Mouse (Mus musculus): ENCODE data around the gene Olfr228. TPM values are rescaled to one million over a fixed set of nuclear protein-coding genes. Genes with fewer than 3 reads are reported as not detected.
A peak's percentile ranks its signal among the peaks of the same experiment; 100 is the strongest.
"Not testable (repeated sequence)": the region's sequence is repeated elsewhere in the genome, so short reads cannot be mapped to it uniquely, and the experiment has no call there.

The Olfr228 gene
- total RNA-seq (2014; fragmentation: Nextera tagmentation) (not detected in 2 replicates), total RNA-seq (2017) (not detected in 2 replicates)

DNA sequence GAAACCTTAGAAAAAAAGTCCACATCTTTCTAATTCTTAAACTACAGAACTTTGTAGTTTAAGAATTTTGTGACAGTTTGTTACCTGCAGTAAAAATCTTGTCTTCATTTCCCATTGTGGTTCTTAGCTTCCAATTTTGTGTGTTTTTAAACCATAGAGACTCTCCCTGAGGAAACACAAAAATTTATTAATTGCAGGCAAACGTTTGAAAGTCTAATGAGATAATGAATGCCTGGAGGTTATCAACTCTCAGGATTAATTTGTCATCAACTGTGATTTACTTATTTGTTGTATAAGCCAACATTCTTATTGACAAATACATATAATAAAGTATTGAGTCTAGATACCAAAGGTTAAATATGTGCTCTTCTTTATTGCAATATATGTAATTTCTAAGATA, at the start of gene Olfr228:
Olfr228 (minus strand) TSS at position 101 of the 400 bp plus-strand sequence.
- ATAC-seq (replicated peaks; ENCODE audit: poor library complexity, severe bottlenecking), result no peak

DNA sequence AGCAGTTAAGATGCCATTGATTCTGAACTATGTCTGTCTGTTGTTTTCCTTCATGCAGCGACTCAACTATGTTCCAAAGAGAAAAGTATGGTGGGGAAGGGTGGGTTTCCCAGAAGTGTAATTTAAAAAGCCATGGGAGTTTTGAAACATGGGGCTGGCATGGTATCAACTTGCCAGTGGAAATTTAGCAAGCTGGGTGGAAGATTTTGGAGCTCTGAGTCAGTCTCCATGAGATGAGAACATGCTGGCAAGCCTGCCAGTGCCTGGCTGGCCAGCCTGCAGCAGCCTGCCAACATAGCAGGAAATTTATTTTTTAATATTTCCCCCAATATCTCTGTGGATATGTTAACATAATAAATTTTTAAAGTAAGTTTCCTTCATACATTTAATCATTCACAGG, 43.8 kb upstream of the Olfr228 start:
- no peak for ATAC-seq (replicated peaks; ENCODE audit: poor library complexity, severe bottlenecking)

DNA sequence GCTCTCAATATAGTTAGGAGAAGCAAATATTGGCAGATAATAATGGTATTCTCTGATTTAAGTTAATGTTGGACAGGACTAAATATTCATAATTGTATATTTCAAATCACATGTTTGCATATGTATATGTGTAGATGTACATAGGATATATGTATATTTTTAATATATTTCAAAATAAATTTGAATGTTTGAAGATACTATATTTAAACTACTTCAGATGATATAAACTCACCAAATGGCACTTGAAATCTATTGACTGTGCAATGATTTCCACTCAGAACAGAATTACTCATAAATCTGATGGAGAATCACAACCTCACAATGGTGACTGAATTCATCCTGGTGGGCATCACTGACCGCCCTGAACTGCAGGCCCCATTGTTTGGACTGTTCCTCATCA, 21.0 kb upstream of the Olfr228 start, which contains the start of gene Olfr1076:
Olfr1076 (plus strand) TSS at position 301 of the 400 bp plus-strand sequence.
- no peak for ATAC-seq (replicated peaks; ENCODE audit: poor library complexity, severe bottlenecking)

DNA sequence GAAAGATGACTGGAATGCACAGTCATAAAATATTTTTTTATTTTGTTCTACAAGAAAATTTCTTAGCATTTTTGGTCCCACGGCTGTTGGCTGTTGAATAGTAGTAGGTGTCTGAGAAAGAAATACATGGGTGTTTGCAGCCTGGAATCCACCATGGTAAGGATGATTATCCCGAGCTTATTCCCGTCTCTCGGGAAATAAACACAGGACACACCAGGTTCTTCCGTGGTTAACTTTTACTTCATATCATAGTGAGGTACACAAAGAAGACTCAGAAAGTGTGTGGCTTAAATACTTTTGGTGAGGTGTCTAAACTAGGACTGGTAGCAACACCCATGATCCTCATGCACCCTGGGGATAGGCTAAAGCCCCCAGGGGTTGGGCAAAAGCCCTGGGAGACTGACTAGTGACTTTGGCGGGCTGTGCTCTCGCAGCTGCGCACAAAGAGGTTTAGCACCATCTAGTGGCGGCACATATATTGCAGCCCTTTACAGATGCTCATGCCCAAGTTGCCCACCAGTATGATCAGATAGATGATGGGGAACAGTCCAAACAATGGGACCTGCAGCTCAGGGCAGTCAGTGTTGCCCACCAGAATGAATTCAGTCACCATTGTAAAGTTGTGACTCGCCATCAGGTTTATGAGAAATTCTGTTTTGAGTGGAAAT, 22.6 kb downstream of the Olfr228 start:
- ATAC-seq (replicated peaks; ENCODE audit: poor library complexity, severe bottlenecking), result peak; percentile 65

DNA sequence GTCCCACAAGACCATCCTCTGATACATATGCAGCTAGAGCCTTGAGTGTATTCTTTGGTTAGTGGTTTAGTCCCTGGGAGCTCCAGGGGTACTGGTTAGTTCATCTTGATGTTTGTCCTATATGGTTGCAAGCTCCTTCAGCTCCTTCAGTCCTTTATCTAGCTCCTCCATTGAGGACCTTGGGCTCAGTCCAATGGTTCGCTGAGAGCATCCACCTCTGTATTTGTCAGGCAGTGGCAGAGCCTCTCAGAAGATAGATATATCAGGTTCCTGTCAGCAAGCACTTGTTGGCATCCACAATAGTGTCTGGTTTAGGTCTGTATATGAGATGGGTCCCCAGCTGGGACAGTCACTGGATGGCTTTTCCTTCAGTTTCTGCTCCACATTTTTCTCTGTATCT, 26.8 kb downstream of the Olfr228 start:
- ATAC-seq (replicated peaks; ENCODE audit: poor library complexity, severe bottlenecking), result no peak

DNA sequence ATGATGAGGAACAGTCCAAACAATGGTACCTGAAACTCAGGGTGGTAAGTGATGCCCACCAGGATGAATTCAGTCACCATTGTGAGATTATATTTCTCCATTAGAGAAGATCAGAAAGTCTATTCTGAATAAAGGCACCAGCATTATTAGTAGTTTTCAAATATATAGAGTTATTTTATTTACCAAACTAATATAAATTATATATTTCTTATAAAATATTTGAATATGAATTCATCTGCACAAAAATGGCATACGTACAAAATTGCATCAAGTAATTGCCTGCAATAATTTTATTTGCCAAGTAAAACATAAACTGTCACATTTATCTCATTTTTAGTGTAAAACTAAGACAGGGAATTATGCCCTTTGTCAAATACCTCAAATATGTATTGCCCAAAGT, 31.0 kb downstream of the Olfr228 start, which contains the start of gene Olfr1066:
Olfr1066 (minus strand) TSS at position 101 of the 400 bp plus-strand sequence.
- ATAC-seq (replicated peaks; ENCODE audit: poor library complexity, severe bottlenecking), result no peak

DNA sequence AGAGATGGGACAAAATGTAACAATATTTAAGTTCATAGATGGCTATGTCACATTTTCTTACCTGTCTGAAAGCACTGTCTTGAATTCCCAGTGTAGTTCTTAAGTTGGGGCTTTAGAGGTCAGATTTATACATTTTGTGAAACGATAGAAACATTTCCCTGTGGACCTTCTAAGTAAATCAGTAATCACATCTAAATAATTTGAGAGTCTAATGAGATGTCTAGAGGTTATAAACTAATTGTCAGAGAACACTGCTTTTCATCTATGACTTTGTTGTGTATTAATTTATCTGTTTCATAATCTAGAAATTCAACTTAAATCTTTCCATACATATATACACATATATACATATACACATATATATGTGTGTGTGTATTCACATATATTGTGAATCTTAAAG, 36.7 kb downstream of the Olfr228 start, which contains the start of gene Olfr1065:
Olfr1065 (minus strand) TSS at position 101 of the 400 bp plus-strand sequence.
- ATAC-seq (replicated peaks; ENCODE audit: poor library complexity, severe bottlenecking), result not testable (repeated sequence)

DNA sequence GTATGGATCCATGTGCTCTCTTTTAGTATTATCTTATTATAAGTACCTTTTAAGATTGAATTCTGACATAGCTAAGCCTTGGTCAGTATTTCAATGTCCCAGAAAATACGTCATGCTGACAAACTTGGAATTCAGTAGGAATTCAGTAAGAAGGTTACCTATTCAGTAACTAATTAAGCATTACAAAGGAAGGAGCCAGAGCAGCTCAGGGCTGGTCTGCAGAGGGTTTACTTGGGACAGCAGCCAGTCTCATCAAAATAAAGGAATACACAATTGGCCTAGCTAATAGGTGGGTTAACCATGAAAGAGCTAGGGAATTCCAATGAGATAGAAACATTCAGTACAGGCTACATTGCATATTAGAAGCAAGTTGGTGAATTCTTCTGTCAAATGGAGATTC, 45.1 kb downstream of the Olfr228 start:
- ATAC-seq (replicated peaks; ENCODE audit: poor library complexity, severe bottlenecking), result not testable (repeated sequence)

Other genes with a start within 250 kb of the Olfr228 start
- gene Olfr1048, start 247.1 kb downstream of the Olfr228 start, total RNA-seq (2014; fragmentation: Nextera tagmentation), result not detected in 2 replicates
- gene Olfr1048, start 247.1 kb downstream of the Olfr228 start, total RNA-seq (2017), result not detected in 2 replicates
- not detected in 2 replicates for gene Olfr1049, start 229.1 kb downstream of the Olfr228 start, total RNA-seq (2014; fragmentation: Nextera tagmentation)
- not detected in 2 replicates for gene Olfr1049, start 229.1 kb downstream of the Olfr228 start, total RNA-seq (2017)
- not detected in 2 replicates for gene Olfr1051, start 208.3 kb downstream of the Olfr228 start, total RNA-seq (2014; fragmentation: Nextera tagmentation)
- not detected in 2 replicates for gene Olfr1051, start 208.3 kb downstream of the Olfr228 start, total RNA-seq (2017)
- not detected in 2 replicates for gene Olfr1052, start 194.9 kb downstream of the Olfr228 start, total RNA-seq (2014; fragmentation: Nextera tagmentation)
- not detected in 2 replicates for gene Olfr1052, start 194.9 kb downstream of the Olfr228 start, total RNA-seq (2017)
- gene Olfr1053, start 172.1 kb downstream of the Olfr228 start, total RNA-seq (2014; fragmentation: Nextera tagmentation), result not detected in 2 replicates
- gene Olfr1053, start 172.1 kb downstream of the Olfr228 start, total RNA-seq (2017), result not detected in 2 replicates
- not detected in 2 replicates for gene Olfr1054, start 152.0 kb downstream of the Olfr228 start, total RNA-seq (2014; fragmentation: Nextera tagmentation)
- gene Olfr1054, start 152.0 kb downstream of the Olfr228 start, total RNA-seq (2017), result not detected in 2 replicates
- gene Olfr1055, start 137.1 kb downstream of the Olfr228 start, total RNA-seq (2014; fragmentation: Nextera tagmentation), result not detected in 2 replicates
- gene Olfr1055, start 137.1 kb downstream of the Olfr228 start, total RNA-seq (2017), result not detected in 2 replicates
- not detected in 2 replicates for gene Olfr1056, start 124.9 kb downstream of the Olfr228 start, total RNA-seq (2014; fragmentation: Nextera tagmentation)
- gene Olfr1056, start 124.9 kb downstream of the Olfr228 start, total RNA-seq (2017), result not detected in 2 replicates
- gene Olfr1057, start 109.0 kb downstream of the Olfr228 start, total RNA-seq (2014; fragmentation: Nextera tagmentation), result not detected in 2 replicates
- not detected in 2 replicates for gene Olfr1057, start 109.0 kb downstream of the Olfr228 start, total RNA-seq (2017)
- not detected in 2 replicates for gene Olfr1058, start 98.8 kb downstream of the Olfr228 start, total RNA-seq (2014; fragmentation: Nextera tagmentation)
- gene Olfr1058, start 98.8 kb downstream of the Olfr228 start, total RNA-seq (2017), result not detected in 2 replicates
- not detected in 2 replicates for gene Olfr1061, start 73.3 kb downstream of the Olfr228 start, total RNA-seq (2014; fragmentation: Nextera tagmentation)
- gene Olfr1061, start 73.3 kb downstream of the Olfr228 start, total RNA-seq (2017), result not detected in 2 replicates
- gene Olfr1062, start 60.6 kb downstream of the Olfr228 start, total RNA-seq (2014; fragmentation: Nextera tagmentation), result not detected in 2 replicates
- gene Olfr1062, start 60.6 kb downstream of the Olfr228 start, total RNA-seq (2017), result not detected in 2 replicates
- gene Olfr1065, start 36.8 kb downstream of the Olfr228 start, total RNA-seq (2014; fragmentation: Nextera tagmentation), result not detected in 2 replicates
- gene Olfr1065, start 36.8 kb downstream of the Olfr228 start, total RNA-seq (2017), result not detected in 2 replicates
- gene Olfr1066, start 31.1 kb downstream of the Olfr228 start, total RNA-seq (2014; fragmentation: Nextera tagmentation), result not detected in 2 replicates
- not detected in 2 replicates for gene Olfr1066, start 31.1 kb downstream of the Olfr228 start, total RNA-seq (2017)
- gene Olfr1076, start 21.1 kb upstream of the Olfr228 start, total RNA-seq (2014; fragmentation: Nextera tagmentation), result not detected in 2 replicates
- not detected in 2 replicates for gene Olfr1076, start 21.1 kb upstream of the Olfr228 start, total RNA-seq (2017)
- gene Olfr1079, start 55.1 kb upstream of the Olfr228 start, total RNA-seq (2014; fragmentation: Nextera tagmentation), result not detected in 2 replicates
- gene Olfr1079, start 55.1 kb upstream of the Olfr228 start, total RNA-seq (2017), result not detected in 2 replicates
- gene Olfr1080, start 70.8 kb upstream of the Olfr228 start, total RNA-seq (2014; fragmentation: Nextera tagmentation), result not detected in 2 replicates
- not detected in 2 replicates for gene Olfr1080, start 70.8 kb upstream of the Olfr228 start, total RNA-seq (2017)
- gene Olfr1082, start 111.6 kb upstream of the Olfr228 start, total RNA-seq (2014; fragmentation: Nextera tagmentation), result not detected in 2 replicates
- gene Olfr1082, start 111.6 kb upstream of the Olfr228 start, total RNA-seq (2017), result not detected in 2 replicates
- gene Olfr1084, start 152.3 kb upstream of the Olfr228 start, total RNA-seq (2014; fragmentation: Nextera tagmentation), result not detected in 2 replicates
- not detected in 2 replicates for gene Olfr1084, start 152.3 kb upstream of the Olfr228 start, total RNA-seq (2017)
- not detected in 2 replicates for gene Olfr1085, start 174.6 kb upstream of the Olfr228 start, total RNA-seq (2014; fragmentation: Nextera tagmentation)
- not detected in 2 replicates for gene Olfr1085, start 174.6 kb upstream of the Olfr228 start, total RNA-seq (2017)
- gene Olfr1086, start 192.7 kb upstream of the Olfr228 start, total RNA-seq (2014; fragmentation: Nextera tagmentation), result not detected in 2 replicates
- gene Olfr1086, start 192.7 kb upstream of the Olfr228 start, total RNA-seq (2017), result not detected in 2 replicates
- gene Olfr1087, start 211.0 kb upstream of the Olfr228 start, total RNA-seq (2014; fragmentation: Nextera tagmentation), result not detected in 2 replicates
- not detected in 2 replicates for gene Olfr1087, start 211.0 kb upstream of the Olfr228 start, total RNA-seq (2017)
- not detected in 2 replicates for gene Olfr1089, start 246.3 kb upstream of the Olfr228 start, total RNA-seq (2014; fragmentation: Nextera tagmentation)
- gene Olfr1089, start 246.3 kb upstream of the Olfr228 start, total RNA-seq (2017), result not detected in 2 replicates

Data from granulocyte monocyte progenitor cell, adult 5-6 weeks (primary cell).